Mouse (Mus musculus) frontal cortex, adult 2 months (tissue): ENCODE measurements around the gene Eml3. TPM values are rescaled to one million over a fixed set of nuclear protein-coding genes. Genes with fewer than 3 reads are reported as not detected.
"Not testable (repeated sequence)": the region's sequence is repeated elsewhere in the genome, so short reads cannot be mapped to it uniquely, and the experiment has no call there.

Experiments used
- DNase-seq, 2 experiments: peaks; one replicate each; pipeline ENCODE4 v3.0.0; 2022; ENCODE audit warnings: low spot score in 1 of 2; ENCODE audit errors: extremely low spot score in 1 of 2
- polyA plus RNA-seq: library from polyadenylated mRNA; depleted of rRNA; stranded (reverse); fragments of >200 nt; gene quantifications from 2 replicates; pipeline ENCODE4 v1.2.3, GENCODE M21; 2012

The Eml3 gene
- polyA plus RNA-seq, 1 experiment, result 14.1 TPM

GRCm38 (mm10) chr19:8945251-8945650, 15.9 kb downstream of the Eml3 start:
- DNase-seq, result no peak

- DNase-seq, result no peak
Observed at GRCm38 (mm10) chr19:8946929-8947328, 17.6 kb downstream of the Eml3 start.

GRCm38 (mm10) chr19:8950190-8950589, 20.8 kb downstream of the Eml3 start:
- DNase-seq, result no peak

GRCm38 (mm10) chr19:8952241-8952640, 22.9 kb downstream of the Eml3 start:
- no peak for DNase-seq

- DNase-seq, result peak; percentile 93 to 98
Observed at GRCm38 (mm10) chr19:8953135-8954039, 24.0 kb downstream of the Eml3 start, which contains the start of gene Tut1. Gene Tut1 (plus strand): TSS chr19:8953847.

GRCm38 (mm10) chr19:8954171-8954570, 24.8 kb downstream of the Eml3 start:
- DNase-seq, result no peak

GRCm38 (mm10) chr19:8962256-8962655, 32.9 kb downstream of the Eml3 start:
- no peak for DNase-seq

GRCm38 (mm10) chr19:8965075-8965474, 35.7 kb downstream of the Eml3 start:
- DNase-seq, result no peak

- no peak for DNase-seq
Observed at GRCm38 (mm10) chr19:8965771-8966170, 36.4 kb downstream of the Eml3 start.

GRCm38 (mm10) chr19:8966198-8966589, 36.8 kb downstream of the Eml3 start:
- DNase-seq, result no peak

GRCm38 (mm10) chr19:8966590-8967372, 37.4 kb downstream of the Eml3 start, which contains the start of gene Eef1g:
Gene Eef1g (plus strand): TSS chr19:8967041.
- peak; percentile 99 to 100 for DNase-seq

GRCm38 (mm10) chr19:8967373-8967743, 38.0 kb downstream of the Eml3 start:
- DNase-seq, result no peak

GRCm38 (mm10) chr19:8967893-8968292, 38.5 kb downstream of the Eml3 start:
- no peak for DNase-seq

GRCm38 (mm10) chr19:8972491-8972890, 43.1 kb downstream of the Eml3 start:
- not testable (repeated sequence) for DNase-seq

GRCm38 (mm10) chr19:8974638-8975037, 45.3 kb downstream of the Eml3 start:
- no peak for DNase-seq

- DNase-seq, result no peak
Observed at GRCm38 (mm10) chr19:8975491-8975890, 46.1 kb downstream of the Eml3 start.

- no peak for DNase-seq
Observed at GRCm38 (mm10) chr19:8976535-8976934, 47.2 kb downstream of the Eml3 start.

- DNase-seq, result no peak
Observed at GRCm38 (mm10) chr19:8980771-8981170, 51.4 kb downstream of the Eml3 start.

GRCm38 (mm10) chr19:8981450-8982168, 52.3 kb downstream of the Eml3 start:
- DNase-seq, result no peak

- DNase-seq, result no peak
Observed at GRCm38 (mm10) chr19:8982303-8983149, 53.2 kb downstream of the Eml3 start.
